Comparison of ENCODE assay signal across 13 mouse cellular contexts in the genomic region with DNA sequence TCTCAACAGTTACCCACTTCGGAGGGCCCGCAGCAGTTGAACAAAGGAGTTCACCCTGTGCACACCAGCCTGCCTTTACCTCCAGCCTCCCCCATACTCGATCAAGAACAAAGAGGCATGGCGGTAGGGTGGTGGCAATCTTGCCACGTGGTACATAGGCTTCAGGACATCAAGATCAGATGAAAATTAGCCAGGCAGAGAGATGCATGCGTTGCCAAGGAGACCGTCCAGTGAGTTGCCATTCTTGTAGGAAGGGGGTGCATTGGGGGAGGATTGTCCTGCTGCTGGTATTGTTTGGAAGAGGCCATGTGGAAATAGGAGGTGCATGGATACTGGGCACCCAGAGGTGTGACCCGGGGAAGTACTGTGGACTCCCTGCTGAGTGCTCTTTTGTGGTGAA. TPM values are rescaled to one million over a fixed set of nuclear protein-coding genes. Genes with fewer than 3 reads are reported as not detected.
DNase-seq lines count a peak whose midpoint lies in the region; ATAC-seq lines count a peak whose summit lies in the region.
"Had no signal": no experiment of that assay in that cellular context is flagged by ENCODE, and none has a peak within 500 bp of the region (broad histone marks: within the 10 kb centered on the region; RNA-seq: fewer than 3 reads in every experiment).

No protein-coding gene starts in this region.

- peak; percentile 59 for DNase-seq in brain, adult 2 months (ENCODE audit: low read depth, low spot score)
- no peak for DNase-seq in forebrain, embryonic 10.5 days (ENCODE audit: extremely low spot score, low spot score)
- no peak for DNase-seq in frontal cortex, postnatal 14 days (ENCODE audit: low spot score in 2 of 2)
- DNase-seq in left cerebral cortex, postnatal 10 days (ENCODE audit: extremely low spot score in 1 of 2, low spot score in 2 of 2): no peak
- DNase-seq: cerebellum, postnatal 14 days; kidney, postnatal 10 days had no signal

- peak overlapping the region; percentile 70 for H3K27ac ChIP-seq in forebrain, embryonic 10.5 days
- peak overlapping the region; percentile 30; the same call in 1 of the 2 replicates for H3K27ac ChIP-seq in hindbrain, embryonic 13.5 days
- no peak overlapping the region for H3K27ac ChIP-seq in midbrain, embryonic 15.5 days
- H3K27ac ChIP-seq: heart, embryonic 10.5 days; lung, embryonic 15.5 days; stomach, postnatal 0 days had no signal

- no peak overlapping the region for H3K4me2 ChIP-seq in hindbrain, embryonic 13.5 days
- H3K4me2 ChIP-seq in midbrain, embryonic 15.5 days: 0 out of 2 replicates have a peak overlapping the region, but pooled peaks have one; percentile 12

- peaks cover 42% of the 10 kb centered on the region for H3K4me1 ChIP-seq in forebrain, embryonic 10.5 days
- H3K4me1 ChIP-seq in hindbrain, embryonic 13.5 days (replicated peaks): peaks cover 33% of the 10 kb centered on the region
- peaks cover 25% of the 10 kb centered on the region for H3K4me1 ChIP-seq in midbrain, embryonic 15.5 days
- H3K4me1 ChIP-seq: heart, embryonic 10.5 days had no signal

- ATAC-seq in hindbrain, embryonic 13.5 days (ENCODE audit: low FRiP score): peak; percentile 63; the same call in 1 of the 2 replicates
- peak; percentile 58 for ATAC-seq in midbrain, embryonic 15.5 days (replicated peaks)
- ATAC-seq in CD4-positive, CD25-positive, alpha-beta regulatory T cell, adult 4 months: no peak
- no peak for ATAC-seq in inflammation-experienced regulatory T-cells, adult 6 months

- no peak overlapping the region for H3K4me3 ChIP-seq in forebrain, embryonic 10.5 days
- H3K4me3 ChIP-seq in hindbrain, embryonic 13.5 days: no peak overlapping the region
- no peak overlapping the region for H3K4me3 ChIP-seq in midbrain, embryonic 15.5 days
- H3K4me3 ChIP-seq: heart, embryonic 10.5 days; lung, embryonic 15.5 days had no signal

- H3K9ac ChIP-seq in hindbrain, embryonic 13.5 days: no peak overlapping the region
- H3K9ac ChIP-seq in midbrain, embryonic 15.5 days: no peak overlapping the region
- H3K9ac ChIP-seq: lung, embryonic 15.5 days had no signal

- intact Hi-C loops in left cerebral cortex, postnatal 10 days (cut with DNase I): no loop called here

- H3K27me3 ChIP-seq in forebrain, embryonic 10.5 days (ENCODE audit: poor library complexity, severe bottlenecking): no peaks in the 10 kb centered on the region
- 0 out of 2 replicates have a peak, but pooled peaks cover 11% of the 10 kb centered on the region for H3K27me3 ChIP-seq in hindbrain, embryonic 13.5 days
- no peaks in the 10 kb centered on the region for H3K27me3 ChIP-seq in midbrain, embryonic 15.5 days (replicated peaks)
- H3K27me3 ChIP-seq: lung, embryonic 15.5 days had no signal

- WGBS in forebrain, embryonic 10.5 days: 58% methylated on average over 8 of the region's 8 CpGs
- WGBS in hindbrain, embryonic 13.5 days: 32% methylated on average over 8 of the region's 8 CpGs
- 22% methylated on average over 8 of the region's 8 CpGs for WGBS in midbrain, embryonic 15.5 days

- no peaks in the 10 kb centered on the region for H3K9me3 ChIP-seq in forebrain, embryonic 10.5 days
- H3K9me3 ChIP-seq in hindbrain, embryonic 13.5 days: no peaks in the 10 kb centered on the region
- H3K9me3 ChIP-seq in midbrain, embryonic 15.5 days: no peaks in the 10 kb centered on the region
- H3K9me3 ChIP-seq: heart, embryonic 10.5 days; lung, embryonic 15.5 days had no signal

- H3K36me3 ChIP-seq in forebrain, embryonic 10.5 days (replicated peaks): no peaks in the 10 kb centered on the region
- H3K36me3 ChIP-seq in hindbrain, embryonic 13.5 days: no peaks in the 10 kb centered on the region
- no peaks in the 10 kb centered on the region for H3K36me3 ChIP-seq in midbrain, embryonic 15.5 days (replicated peaks)
- H3K36me3 ChIP-seq: heart, embryonic 10.5 days; lung, embryonic 15.5 days had no signal

RNA-seq across cellular contexts. Expression of a gene that starts 57.8 kb away (rescaled TPM):
- polyA plus RNA-seq in forebrain, embryonic 10.5 days (2016; fragmentation: Nextera tagmentation; extraction: Ambion mirVana): 1.6 and 2.1 TPM in 2 replicates
- polyA plus RNA-seq in hindbrain, embryonic 13.5 days (2015; fragmentation: Nextera tagmentation; extraction: Ambion mirVana): 1.2 and 2.1 TPM in 2 replicates
- polyA plus RNA-seq in midbrain, embryonic 15.5 days (2015; fragmentation: Nextera tagmentation; extraction: Ambion mirVana): 1.4 and 1.7 TPM in 2 replicates
- not detected for polyA plus RNA-seq in CD4-positive, CD25-positive, alpha-beta regulatory T cell, adult 4 months (2017; shearing (Covaris generic))
- total RNA-seq in left cerebral cortex, postnatal 10 days (2021): 10 to 100 TPM; 18.1 to 24.5 TPM
- under 1 TPM in 2 of 3 experiments, not detected in 1; 0.04 to 0.19 TPM for polyA plus RNA-seq in inflammation-experienced regulatory T-cells, adult 6 months (2017; shearing (Covaris generic))

Comparison
In these comparisons a context has a peak if more than half of its experiments do, and no peak if none do; other contexts are left out.
1. ATAC-seq: peak in hindbrain, embryonic 13.5 days (single experiment) and midbrain, embryonic 15.5 days (single experiment); none in CD4-positive, CD25-positive, alpha-beta regulatory T cell, adult 4 months (single experiment) and inflammation-experienced regulatory T-cells, adult 6 months (single experiment).